Mouse (Mus musculus) megakaryocyte, adult 5-6 weeks (primary cell): Measurements from ENCODE around the gene U2af1l4. TPM values are rescaled to one million over a fixed set of nuclear protein-coding genes. Genes with fewer than 3 reads are reported as not detected.

Experiments
- ATAC-seq: 2 replicates; pipeline ENCODE4 v1.8.0; 2016; ENCODE audit warnings: mild to moderate bottlenecking, inconsistent platforms; ENCODE audit not compliant: poor library complexity, severe bottlenecking
- total RNA-seq, 2 experiments: library from RNA; stranded (forward) in 1 of 2; stranded (reverse) in 1 of 2; fragments of 153-499, 151-499 nt in 1 of 2; fragments of 221-1000, 200-1000 nt in 1 of 2; gene quantifications; 2 replicates each; pipeline versions ENCODE4 v1.2.3 to v1.2.4; 2015 to 2017

Gene U2af1l4
- total RNA-seq, 2 experiments from 2014 or later, result 19.6 to 63.3 TPM

- no peak for ATAC-seq
Measured at GRCm38 (mm10) chr7:30585170-30585569, 22.1 kb downstream of the U2af1l4 start.

GRCm38 (mm10) chr7:30586455-30587020 is 23.4 kb downstream of the U2af1l4 start:
- ATAC-seq, result no peak

GRCm38 (mm10) chr7:30587842-30588667 is 25.0 kb downstream of the U2af1l4 start:
- ATAC-seq, result no peak

- ATAC-seq, result peak; percentile 90
Measured at GRCm38 (mm10) chr7:30588676-30589434, 25.8 kb downstream of the U2af1l4 start, which contains the start of gene Kmt2b. Gene Kmt2b, minus strand, starts transcription at chr7:30588726.

- peak; percentile 51 for ATAC-seq
Measured at GRCm38 (mm10) chr7:30589435-30590301, 26.6 kb downstream of the U2af1l4 start.

- ATAC-seq, result no peak
Measured at GRCm38 (mm10) chr7:30590927-30591604, 28.0 kb downstream of the U2af1l4 start.

- no peak for ATAC-seq
Measured at GRCm38 (mm10) chr7:30591605-30591951, 28.5 kb downstream of the U2af1l4 start.

GRCm38 (mm10) chr7:30592772-30593423 is 29.8 kb downstream of the U2af1l4 start:
- ATAC-seq, result no peak

GRCm38 (mm10) chr7:30593579-30594509 is 30.7 kb downstream of the U2af1l4 start:
- ATAC-seq, result no peak

- ATAC-seq, result peak; percentile 25; the same call in 1 of the 2 replicates
Measured at GRCm38 (mm10) chr7:30594510-30595024, 31.5 kb downstream of the U2af1l4 start.

GRCm38 (mm10) chr7:30596093-30596492 is 33.0 kb downstream of the U2af1l4 start:
- no peak for ATAC-seq

GRCm38 (mm10) chr7:30596811-30597210 is 33.7 kb downstream of the U2af1l4 start:
- no peak for ATAC-seq

- ATAC-seq, result no peak
Measured at GRCm38 (mm10) chr7:30598786-30599185, 35.7 kb downstream of the U2af1l4 start, which contains the start of gene Zbtb32. Gene Zbtb32, minus strand, starts transcription at chr7:30598909.

- peak; percentile 97 for ATAC-seq
Measured at GRCm38 (mm10) chr7:30599933-30600353, 36.8 kb downstream of the U2af1l4 start.

GRCm38 (mm10) chr7:30600651-30601050 is 37.5 kb downstream of the U2af1l4 start:
- no peak for ATAC-seq

GRCm38 (mm10) chr7:30602583-30602982 is 39.5 kb downstream of the U2af1l4 start:
- ATAC-seq, result no peak

GRCm38 (mm10) chr7:30604424-30604823 is 41.3 kb downstream of the U2af1l4 start:
- ATAC-seq, result no peak

- ATAC-seq, result no peak
Measured at GRCm38 (mm10) chr7:30604944-30605343, 41.8 kb downstream of the U2af1l4 start.
